Mouse (Mus musculus) adrenal gland, postnatal 10 days (tissue): ENCODE measurements around the gene Fndc8. TPM values are rescaled to one million over a fixed set of nuclear protein-coding genes. Genes with fewer than 3 reads are reported as not detected.
A peak's percentile ranks its signal among the peaks of the same experiment; 100 is the strongest.

Experiments
- DNase-seq: peaks from one replicate; pipeline ENCODE4 v3.0.0; 2021; ENCODE audit warnings: mixed read lengths
- long read RNA-seq, 2 experiments: library from polyadenylated mRNA; stranded (forward); transcript quantifications; one replicate each; pipeline ENCODE4 v2.0.0; 2021
- total RNA-seq, 2 experiments: library from RNA; stranded (reverse); gene quantifications; 2 replicates each; pipeline ENCODE4 v1.2.3; 2021

Fndc8 gene
- under 1 TPM in 1 of 2 experiments, not detected in 1; 0.30 TPM for total RNA-seq
- long read RNA-seq, experiment 1 = 0 reads
- long read RNA-seq, experiment 2 = 0 reads

DNA sequence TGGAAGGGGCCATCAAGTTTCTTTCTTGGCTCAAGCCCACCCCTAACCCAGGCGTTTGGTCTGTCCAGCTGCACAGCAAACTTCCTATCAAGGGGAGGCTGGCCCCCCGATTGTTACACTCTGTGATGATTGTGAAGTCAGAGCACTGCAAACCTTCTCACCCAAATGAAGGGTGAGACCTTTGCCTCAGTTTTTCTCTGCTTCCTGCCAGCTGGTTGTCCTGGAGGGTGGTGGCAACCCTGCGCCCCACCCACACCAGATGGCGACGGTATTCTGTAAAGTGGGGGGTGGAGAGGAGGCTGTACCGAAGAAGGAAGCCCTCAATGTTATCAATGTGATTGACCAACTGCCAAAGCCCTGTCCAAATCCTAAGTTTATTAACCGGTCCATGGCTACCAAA lies at the start of gene Fndc8:
TSS of gene Fndc8 (plus strand) at position 189 of the 400 bp plus-strand sequence.
- no peak for DNase-seq

GRCm38 (mm10) chr11:82844771-82845414 lies 47.0 kb upstream of the Fndc8 start:
- peak; percentile 26 for DNase-seq

DNA sequence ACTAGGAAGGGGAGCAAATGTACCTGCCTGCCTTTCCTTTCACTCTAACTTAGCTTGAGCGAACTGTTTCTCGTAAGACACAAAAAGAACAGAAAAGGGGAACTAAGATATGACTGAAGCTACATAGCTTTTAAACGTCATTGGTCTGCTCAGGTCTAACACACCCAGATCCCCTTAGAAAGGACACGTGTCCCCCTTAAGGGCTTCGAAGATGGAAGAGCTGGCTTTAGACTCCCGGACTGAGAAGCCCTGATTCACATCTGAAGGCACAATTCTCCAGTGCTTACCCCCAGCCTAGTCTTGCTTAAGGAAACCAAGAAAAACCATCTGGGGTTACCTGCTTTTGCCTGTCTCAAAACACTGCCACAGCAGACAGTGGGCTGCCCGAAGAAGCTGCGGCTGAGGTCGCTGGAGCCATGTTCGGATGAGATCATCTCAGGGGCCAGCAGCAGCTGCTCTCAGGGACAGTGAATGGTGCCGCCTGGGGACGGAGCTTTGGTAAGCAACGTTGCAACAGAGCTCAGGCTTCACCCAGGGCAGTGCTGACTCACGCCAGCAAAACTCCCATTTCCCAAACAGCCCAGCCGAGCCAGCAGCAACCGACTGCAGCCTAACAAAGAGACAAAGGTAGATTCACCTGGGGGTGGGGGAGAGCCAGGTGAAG lies 46.4 kb upstream of the Fndc8 start:
- DNase-seq = peak; percentile 87

- no peak for DNase-seq
Observed at GRCm38 (mm10) chr11:82846079-82846436, 45.9 kb upstream of the Fndc8 start.

DNA sequence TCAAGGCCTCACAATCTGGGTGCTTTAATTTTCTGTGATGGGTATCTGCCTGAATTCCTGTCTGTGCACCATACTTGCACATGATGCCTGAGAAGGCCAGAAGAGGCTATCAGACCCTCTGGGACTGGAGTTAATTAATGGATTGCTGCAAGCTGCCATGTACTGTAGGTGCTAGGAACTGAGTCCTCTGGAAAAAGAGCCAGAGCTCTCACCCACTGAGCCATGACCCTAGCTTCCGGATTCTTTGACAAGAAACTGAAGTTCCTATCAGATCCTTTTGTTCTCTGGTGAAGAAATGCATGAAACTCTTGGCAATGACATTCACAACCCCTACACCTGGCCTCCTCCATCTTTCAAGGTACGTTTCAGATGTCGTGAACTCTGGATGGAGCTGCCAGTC lies 45.0 kb upstream of the Fndc8 start:
- DNase-seq = no peak

DNA sequence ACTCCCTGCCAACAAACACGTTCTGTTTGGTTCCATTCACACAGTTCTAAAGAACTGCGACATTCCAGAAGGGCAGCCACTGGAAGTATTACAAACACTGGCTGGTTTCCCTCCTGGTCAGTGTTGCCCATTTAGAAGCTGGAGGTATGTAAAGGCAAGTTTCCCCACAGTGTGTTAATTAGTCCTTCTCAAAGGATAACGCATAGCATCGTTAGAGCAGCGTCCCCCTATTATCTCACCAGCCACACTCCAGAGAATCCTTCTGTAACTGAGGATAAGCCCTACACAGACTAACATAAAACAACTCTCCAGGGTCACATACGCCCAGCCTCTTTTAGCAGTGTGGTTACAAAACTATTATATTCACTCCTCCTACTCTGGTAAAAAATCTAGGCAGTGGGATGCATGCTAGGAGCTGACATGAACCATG lies 44.3 kb upstream of the Fndc8 start:
- DNase-seq = no peak

- no peak for DNase-seq
Observed at GRCm38 (mm10) chr11:82850259-82850658, 41.7 kb upstream of the Fndc8 start.

- DNase-seq = no peak
Observed at GRCm38 (mm10) chr11:82852115-82852514, 39.8 kb upstream of the Fndc8 start.

- no peak for DNase-seq
Observed at GRCm38 (mm10) chr11:82852540-82852939, 39.4 kb upstream of the Fndc8 start.

- DNase-seq = no peak
Observed at GRCm38 (mm10) chr11:82852958-82853357, 39.0 kb upstream of the Fndc8 start.

DNA sequence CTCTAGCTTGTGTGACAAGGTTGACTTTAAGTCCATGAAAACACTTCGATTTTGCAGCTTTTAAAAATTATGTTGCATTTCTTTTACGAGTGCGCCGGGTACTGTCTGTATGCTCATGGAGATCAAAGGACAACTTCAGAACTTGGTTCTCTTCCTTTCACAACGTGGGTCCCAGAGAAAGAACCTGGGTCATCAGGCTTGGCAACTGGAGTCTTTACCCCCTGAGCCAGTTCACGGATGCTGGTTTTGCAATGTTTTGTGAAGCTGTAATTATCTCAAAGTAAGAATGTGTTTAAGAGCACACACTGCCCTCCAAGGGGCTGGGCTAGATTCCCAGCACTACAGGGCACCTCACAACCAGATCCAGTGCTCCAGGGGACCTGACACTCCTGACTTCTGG lies 37.8 kb upstream of the Fndc8 start:
- no peak for DNase-seq

DNA sequence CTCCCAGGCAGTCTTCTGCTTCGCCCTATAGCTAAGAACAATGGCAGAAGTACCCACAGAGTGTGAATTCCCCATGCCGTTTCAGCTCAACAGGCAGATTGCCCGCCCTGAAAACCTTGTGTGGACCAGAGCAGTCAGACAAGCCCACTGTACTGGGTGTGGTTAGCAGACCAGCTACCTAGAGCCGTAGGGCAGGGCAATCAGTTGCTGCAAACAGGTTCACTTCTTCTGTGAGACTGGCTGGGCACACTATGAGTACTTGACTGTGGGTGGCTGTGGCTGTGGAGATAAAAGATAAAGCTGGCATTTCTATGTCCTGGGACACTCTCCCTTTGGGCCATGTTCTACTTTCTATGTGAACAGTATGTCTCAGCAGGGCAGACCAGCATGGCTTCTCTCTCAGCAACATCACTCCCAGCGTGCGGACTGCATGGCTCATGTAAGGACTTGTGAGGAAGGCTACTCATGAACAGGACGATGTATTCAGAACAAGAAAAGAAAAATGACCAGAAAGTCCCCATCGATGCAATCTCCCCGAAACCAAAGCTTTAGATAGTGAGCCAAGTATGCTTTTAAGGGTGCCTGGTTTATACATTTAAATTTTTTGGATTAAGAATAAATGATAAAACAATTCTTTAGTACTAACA lies 36.5 kb upstream of the Fndc8 start:
- DNase-seq = no peak

- DNase-seq = no peak
Observed at GRCm38 (mm10) chr11:82856032-82856431, 35.9 kb upstream of the Fndc8 start.

DNA sequence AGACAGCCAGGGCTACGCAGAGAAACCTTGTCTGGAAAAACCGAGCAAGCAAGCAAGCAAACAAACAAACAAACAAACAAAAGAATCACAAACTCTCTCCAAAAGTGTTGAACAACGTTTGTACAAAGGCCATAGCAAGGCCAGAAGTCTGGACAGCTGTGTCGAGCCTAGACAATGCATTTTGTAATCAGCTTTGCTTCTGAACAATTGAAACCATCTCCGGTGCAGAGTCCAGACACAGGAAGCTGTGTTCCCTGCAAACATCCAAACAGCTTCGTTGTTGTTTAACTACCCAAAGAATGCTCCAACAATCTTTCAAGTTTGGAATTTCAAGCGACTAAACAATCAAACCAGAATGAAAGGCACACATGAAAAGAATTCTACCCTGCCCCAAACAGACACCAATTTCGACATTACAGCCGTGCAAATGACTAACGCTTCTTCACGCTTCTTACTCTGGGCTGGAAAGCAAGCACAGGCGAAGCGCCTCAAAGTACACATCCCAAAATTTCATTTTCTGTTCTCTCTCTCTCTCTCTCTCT lies 34.5 kb upstream of the Fndc8 start:
- no peak for DNase-seq

GRCm38 (mm10) chr11:82860759-82861158 lies 31.2 kb upstream of the Fndc8 start:
- no peak for DNase-seq

DNA sequence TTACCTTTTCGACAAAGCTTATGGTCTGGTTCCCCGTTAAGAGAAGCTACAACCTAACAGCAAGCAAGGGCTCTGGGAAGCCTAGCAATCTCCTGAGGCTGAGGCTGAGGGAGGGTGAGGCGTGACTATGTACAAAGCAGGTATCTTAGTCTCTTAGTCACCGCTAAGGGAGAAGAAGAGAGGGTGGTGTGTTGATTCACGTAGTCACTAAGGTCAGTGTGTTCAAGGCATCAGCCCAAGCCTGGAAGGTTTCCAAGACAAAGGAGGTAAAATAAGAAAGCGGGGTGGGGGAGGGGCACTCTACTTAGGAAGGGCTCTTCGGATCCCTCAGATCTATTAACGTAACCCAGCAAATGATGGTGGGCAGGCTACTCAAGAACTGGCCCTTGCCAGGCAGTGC lies 30.4 kb upstream of the Fndc8 start:
- peak; percentile 27 for DNase-seq

- no peak for DNase-seq
Observed at GRCm38 (mm10) chr11:82862638-82863037, 29.3 kb upstream of the Fndc8 start.

GRCm38 (mm10) chr11:82863059-82863458 lies 28.9 kb upstream of the Fndc8 start:
- no peak for DNase-seq

GRCm38 (mm10) chr11:82863488-82863931 lies 28.4 kb upstream of the Fndc8 start:
- no peak for DNase-seq

GRCm38 (mm10) chr11:82865957-82866356 lies 26.0 kb upstream of the Fndc8 start:
- no peak for DNase-seq

DNA sequence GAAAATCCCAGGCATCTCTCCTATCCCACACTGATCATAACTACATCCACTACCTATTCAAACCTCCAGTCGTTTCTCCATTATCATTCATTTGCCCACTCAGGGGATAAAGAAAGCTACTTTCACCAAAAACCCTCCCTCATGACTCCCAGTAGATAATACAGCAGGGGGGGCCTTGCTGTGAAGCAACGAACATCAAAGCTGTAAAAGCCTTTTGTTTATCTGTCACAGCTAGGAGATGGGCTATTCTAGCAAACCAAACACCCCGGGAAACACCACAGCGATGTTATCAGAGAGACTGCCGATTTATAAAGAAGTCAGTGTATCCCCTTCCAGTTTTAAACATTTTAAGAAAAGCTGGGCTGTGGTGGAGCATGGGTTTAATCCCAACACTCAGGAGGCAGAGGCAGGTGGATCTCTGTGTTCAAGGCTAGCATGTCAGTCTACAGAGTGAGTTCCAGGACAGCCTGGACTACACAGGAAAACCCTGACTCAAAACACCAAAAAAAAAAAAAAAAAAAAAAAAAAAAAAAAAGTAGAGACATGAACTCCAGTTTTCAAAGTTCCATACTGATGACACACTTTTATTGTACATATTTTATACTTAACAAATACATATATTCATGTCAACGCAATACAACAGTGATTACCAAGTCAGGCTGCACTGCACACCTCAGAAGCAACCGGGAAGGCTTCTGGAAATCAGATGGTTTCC lies 24.9 kb upstream of the Fndc8 start:
- DNase-seq = no peak

- DNase-seq = no peak
Observed at GRCm38 (mm10) chr11:82867956-82868355, 24.0 kb upstream of the Fndc8 start.
